Mouse (Mus musculus) right cerebral cortex, adult 18-20 months (tissue): ENCODE measurements around the gene Ubqln2.

Experiments used
- DNase-seq: peaks from one replicate; pipeline ENCODE4 v3.0.0; 2022; ENCODE audit warnings: mixed read lengths

The Ubqln2 gene

GRCm38 (mm10) chrX:153497688-153498516, at the start of gene Ubqln2:
Gene Ubqln2, plus strand, starts transcription at chrX:153498227.
- peak; percentile 79 for DNase-seq

GRCm38 (mm10) chrX:153451946-153452345, 46.1 kb upstream of the Ubqln2 start:
- DNase-seq, result no peak

GRCm38 (mm10) chrX:153476760-153477248, 21.2 kb upstream of the Ubqln2 start:
- peak; percentile 3 for DNase-seq

- DNase-seq, result no peak
Measured at GRCm38 (mm10) chrX:153492326-153492725, 5.7 kb upstream of the Ubqln2 start.

GRCm38 (mm10) chrX:153498665-153499293, 752 bp downstream of the Ubqln2 start:
- peak; percentile 10 for DNase-seq

GRCm38 (mm10) chrX:153499294-153500046, 1.4 kb downstream of the Ubqln2 start:
- peak; percentile 8 for DNase-seq

- no peak for DNase-seq
Measured at GRCm38 (mm10) chrX:153500047-153500345, 2.0 kb downstream of the Ubqln2 start.

GRCm38 (mm10) chrX:153505954-153506353, 7.9 kb downstream of the Ubqln2 start:
- DNase-seq, result no peak

- no peak for DNase-seq
Measured at GRCm38 (mm10) chrX:153515491-153515890, 17.5 kb downstream of the Ubqln2 start.

GRCm38 (mm10) chrX:153528399-153528798, 30.4 kb downstream of the Ubqln2 start:
- DNase-seq, result peak; percentile 5
